Mouse (Mus musculus): ENCODE results near the gene Cep164. TPM values are rescaled to one million over a fixed set of nuclear protein-coding genes. Genes with fewer than 3 reads are reported as not detected.

Gene Cep164
- polyA plus RNA-seq, 1 experiment = 17.9 TPM

DNA sequence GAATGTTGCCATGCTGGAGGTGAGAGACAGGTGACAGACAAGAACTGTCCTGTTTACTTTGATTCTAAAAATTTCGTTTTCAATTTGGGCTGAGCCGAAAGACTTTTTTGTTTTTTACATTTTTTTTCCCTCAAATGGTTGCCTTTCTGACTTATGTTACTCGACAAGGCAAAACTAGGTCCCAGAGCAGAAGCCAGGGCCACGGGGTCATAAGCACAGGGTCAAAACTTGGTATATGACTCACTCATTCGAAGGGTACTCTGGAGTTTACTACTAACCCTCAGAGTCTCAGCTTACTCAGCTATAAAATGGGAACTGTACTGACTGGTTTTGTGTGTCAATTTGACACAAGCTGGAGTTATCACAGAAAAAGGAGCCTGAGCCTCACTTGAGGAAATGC lies 58.9 kb downstream of the Cep164 start:
- Histone ChIP-seq H3K27ac (ENCODE audit: insufficient read depth, low read depth, low read length) (no peak overlapping the region), H3K4me3 (ENCODE audit: insufficient read depth, low read length) (no peak overlapping the region), H3K4me1 (ENCODE audit: control insufficient read depth, insufficient read depth, low read length) (no peaks in the 10 kb centered on the region)
- no peak for TF ChIP-seq POLR2A (IDR thresholded peaks at IDR 0.05; ENCODE audit: borderline replicate concordance, low read depth, low read length)
- no peak for TF ChIP-seq CTCF (IDR thresholded peaks at IDR 0.05; ENCODE audit: low read depth, low read length)

- no peak overlapping the region for H3K4me3 ChIP-seq (ENCODE audit: insufficient read depth, low read length)
- H3K4me1 ChIP-seq (ENCODE audit: control insufficient read depth, insufficient read depth, low read length) = no peaks in the 10 kb centered on the region
- H3K27ac ChIP-seq (ENCODE audit: insufficient read depth, low read depth, low read length) = no peak overlapping the region
- TF ChIP-seq CTCF (IDR thresholded peaks at IDR 0.05; ENCODE audit: low read depth, low read length) = no peak
- no peak for TF ChIP-seq POLR2A (IDR thresholded peaks at IDR 0.05; ENCODE audit: borderline replicate concordance, low read depth, low read length)
These were observed 60.1 kb downstream of the Cep164 start for GRCm38 (mm10) chr9:45768421-45768820.

GRCm38 (mm10) chr9:45767155-45767554 lies 61.3 kb downstream of the Cep164 start:
- Histone ChIP-seq H3K27ac (ENCODE audit: insufficient read depth, low read depth, low read length) (no peak overlapping the region), H3K4me1 (ENCODE audit: control insufficient read depth, insufficient read depth, low read length) (no peaks in the 10 kb centered on the region), H3K4me3 (ENCODE audit: insufficient read depth, low read length) (no peak overlapping the region)
- TF ChIP-seq POLR2A (IDR thresholded peaks at IDR 0.05; ENCODE audit: borderline replicate concordance, low read depth, low read length) = no peak

DNA sequence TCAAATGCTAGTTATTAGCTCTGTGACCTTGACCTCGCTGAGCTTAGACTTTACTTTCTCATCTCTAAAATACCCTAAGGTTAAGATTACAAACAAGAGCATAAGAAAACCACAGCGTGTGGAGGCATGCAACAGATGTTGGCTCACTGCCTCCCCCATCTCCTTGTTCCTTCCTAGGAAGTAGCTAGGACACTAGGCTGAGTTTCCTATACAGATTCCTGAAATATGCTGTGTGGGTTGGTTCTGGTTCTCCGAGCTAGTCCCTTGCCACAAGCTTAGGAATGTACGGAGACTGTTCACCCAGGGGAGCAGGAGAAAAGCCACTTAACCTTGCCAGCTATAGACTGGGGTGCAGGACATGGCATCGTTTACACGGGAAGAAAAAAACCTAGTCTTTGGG lies 62.3 kb downstream of the Cep164 start:
- no peak overlapping the region for H3K4me3 ChIP-seq (ENCODE audit: insufficient read depth, low read length)
- TF ChIP-seq CTCF (IDR thresholded peaks at IDR 0.05; ENCODE audit: low read depth, low read length) (no peak), POLR2A (IDR thresholded peaks at IDR 0.05; ENCODE audit: borderline replicate concordance, low read depth, low read length) (no peak)
- no peak overlapping the region for H3K27ac ChIP-seq (ENCODE audit: insufficient read depth, low read depth, low read length)
- H3K4me1 ChIP-seq (ENCODE audit: control insufficient read depth, insufficient read depth, low read length) = no peaks in the 10 kb centered on the region

- Histone ChIP-seq H3K4me3 (ENCODE audit: insufficient read depth, low read length) (no peak overlapping the region), H3K27ac (ENCODE audit: insufficient read depth, low read depth, low read length) (no peak overlapping the region), H3K4me1 (ENCODE audit: control insufficient read depth, insufficient read depth, low read length) (no peaks in the 10 kb centered on the region)
- TF ChIP-seq CTCF (IDR thresholded peaks at IDR 0.05; ENCODE audit: low read depth, low read length) (peak; percentile 79), POLR2A (IDR thresholded peaks at IDR 0.05; ENCODE audit: borderline replicate concordance, low read depth, low read length) (no peak)
These were observed 73.9 kb downstream of the Cep164 start for GRCm38 (mm10) chr9:45754452-45755091.

DNA sequence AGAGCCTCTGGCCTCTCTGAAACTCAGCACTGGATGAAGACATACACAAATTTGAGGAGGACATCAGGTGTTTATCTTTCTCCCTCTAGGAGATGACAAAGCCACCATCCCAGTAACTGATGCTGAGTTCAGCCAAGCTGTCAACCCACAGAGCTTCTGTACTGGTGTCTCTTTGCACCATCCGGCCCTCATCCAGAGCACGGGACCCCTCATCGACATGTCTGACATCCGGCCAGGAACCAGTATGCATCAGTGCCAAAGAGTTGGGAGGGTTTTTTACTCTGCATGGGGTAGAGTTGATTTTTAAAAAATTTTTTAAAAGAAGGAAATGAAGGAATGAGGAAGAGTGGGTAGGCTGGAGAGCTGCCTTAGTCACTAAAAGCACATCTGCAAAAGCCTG lies 78.6 kb downstream of the Cep164 start:
- Histone ChIP-seq H3K4me3 (ENCODE audit: insufficient read depth, low read length) (no peak overlapping the region), H3K27ac (ENCODE audit: insufficient read depth, low read depth, low read length) (no peak overlapping the region), H3K4me1 (ENCODE audit: control insufficient read depth, insufficient read depth, low read length) (no peaks in the 10 kb centered on the region)
- TF ChIP-seq POLR2A (IDR thresholded peaks at IDR 0.05; ENCODE audit: borderline replicate concordance, low read depth, low read length) = no peak
- TF ChIP-seq CTCF (IDR thresholded peaks at IDR 0.05; ENCODE audit: low read depth, low read length) = no peak

- TF ChIP-seq CTCF (IDR thresholded peaks at IDR 0.05; ENCODE audit: low read depth, low read length) (no peak), POLR2A (IDR thresholded peaks at IDR 0.05; ENCODE audit: borderline replicate concordance, low read depth, low read length) (no peak)
- Histone ChIP-seq H3K4me1 (ENCODE audit: control insufficient read depth, insufficient read depth, low read length) (no peaks in the 10 kb centered on the region), H3K4me3 (ENCODE audit: insufficient read depth, low read length) (no peak overlapping the region), H3K27ac (ENCODE audit: insufficient read depth, low read depth, low read length) (no peak overlapping the region)
These were observed 83.0 kb downstream of the Cep164 start for GRCm38 (mm10) chr9:45745451-45745850.

DNA sequence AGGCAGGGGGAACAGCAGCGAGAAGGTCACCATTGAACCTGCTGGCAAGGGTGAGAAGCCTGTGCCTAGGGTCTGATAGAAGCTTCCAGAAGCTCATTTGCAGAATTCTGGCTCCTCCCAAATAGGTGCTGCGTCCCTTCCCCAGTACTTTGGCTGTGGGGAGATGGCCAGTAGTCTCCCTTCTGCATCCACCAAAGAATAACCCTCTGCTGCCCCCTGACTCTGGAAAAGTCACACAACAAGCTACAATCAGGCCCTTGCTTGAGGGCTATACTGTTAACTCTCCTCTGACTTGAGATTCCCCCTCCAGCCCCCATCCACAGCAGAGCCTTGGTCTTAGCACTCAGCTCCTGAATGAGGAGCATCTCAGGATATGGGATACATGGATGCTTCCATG lies 87.9 kb downstream of the Cep164 start:
- Histone ChIP-seq H3K4me3 (ENCODE audit: insufficient read depth, low read length) (no peak overlapping the region), H3K4me1 (ENCODE audit: control insufficient read depth, insufficient read depth, low read length) (no peaks in the 10 kb centered on the region), H3K27ac (ENCODE audit: insufficient read depth, low read depth, low read length) (no peak overlapping the region)
- TF ChIP-seq CTCF (IDR thresholded peaks at IDR 0.05; ENCODE audit: low read depth, low read length) (no peak), POLR2A (IDR thresholded peaks at IDR 0.05; ENCODE audit: borderline replicate concordance, low read depth, low read length) (no peak)

DNA sequence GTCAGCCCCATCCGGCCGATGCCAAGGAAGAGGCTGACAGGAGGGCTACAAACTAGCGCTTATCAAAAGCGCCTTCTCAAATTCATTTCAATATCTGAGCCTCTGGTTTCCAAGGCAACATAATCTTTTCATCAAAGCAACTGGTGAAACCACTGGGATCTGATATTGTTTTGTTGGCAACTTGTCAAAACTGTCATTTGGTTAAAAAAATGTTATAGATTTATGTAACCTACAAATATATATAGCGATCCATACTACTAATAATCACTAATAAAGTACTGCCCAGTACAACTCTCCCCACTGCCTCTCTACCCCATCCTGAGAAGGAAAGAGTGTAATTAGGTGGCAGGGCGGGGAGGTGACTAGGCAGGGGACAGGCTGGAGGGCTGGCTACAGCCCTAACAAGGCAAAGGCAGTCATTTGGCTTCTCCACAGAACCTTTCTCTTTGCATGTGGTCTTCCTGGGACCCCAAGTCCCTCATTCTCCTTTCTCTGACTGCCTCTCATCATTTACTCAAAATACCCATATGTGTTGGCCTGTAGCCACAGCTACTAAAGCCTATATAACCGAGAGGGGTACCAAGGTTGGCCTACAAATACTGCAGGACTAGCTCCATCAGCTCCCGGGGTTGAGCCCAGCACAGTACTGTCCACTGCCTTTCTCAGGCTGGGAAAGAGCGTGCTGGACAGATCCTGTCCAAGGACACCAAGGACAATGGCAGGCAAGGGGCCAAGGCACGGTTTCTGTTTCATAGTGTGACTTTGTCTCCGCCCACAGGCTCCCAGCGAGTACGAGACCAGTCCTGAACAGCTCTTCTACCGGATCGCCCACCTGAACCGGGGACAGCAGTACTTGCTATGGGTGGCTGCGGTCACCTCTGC lies 88.5 kb downstream of the Cep164 start:
- TF ChIP-seq POLR2A (IDR thresholded peaks at IDR 0.05; ENCODE audit: borderline replicate concordance, low read depth, low read length) (no peak), CTCF (IDR thresholded peaks at IDR 0.05; ENCODE audit: low read depth, low read length) (no peak)
- no peaks in the 10 kb centered on the region for H3K4me1 ChIP-seq (ENCODE audit: control insufficient read depth, insufficient read depth, low read length)
- H3K4me3 ChIP-seq (ENCODE audit: insufficient read depth, low read length) = no peak overlapping the region
- no peak overlapping the region for H3K27ac ChIP-seq (ENCODE audit: insufficient read depth, low read depth, low read length)

DNA sequence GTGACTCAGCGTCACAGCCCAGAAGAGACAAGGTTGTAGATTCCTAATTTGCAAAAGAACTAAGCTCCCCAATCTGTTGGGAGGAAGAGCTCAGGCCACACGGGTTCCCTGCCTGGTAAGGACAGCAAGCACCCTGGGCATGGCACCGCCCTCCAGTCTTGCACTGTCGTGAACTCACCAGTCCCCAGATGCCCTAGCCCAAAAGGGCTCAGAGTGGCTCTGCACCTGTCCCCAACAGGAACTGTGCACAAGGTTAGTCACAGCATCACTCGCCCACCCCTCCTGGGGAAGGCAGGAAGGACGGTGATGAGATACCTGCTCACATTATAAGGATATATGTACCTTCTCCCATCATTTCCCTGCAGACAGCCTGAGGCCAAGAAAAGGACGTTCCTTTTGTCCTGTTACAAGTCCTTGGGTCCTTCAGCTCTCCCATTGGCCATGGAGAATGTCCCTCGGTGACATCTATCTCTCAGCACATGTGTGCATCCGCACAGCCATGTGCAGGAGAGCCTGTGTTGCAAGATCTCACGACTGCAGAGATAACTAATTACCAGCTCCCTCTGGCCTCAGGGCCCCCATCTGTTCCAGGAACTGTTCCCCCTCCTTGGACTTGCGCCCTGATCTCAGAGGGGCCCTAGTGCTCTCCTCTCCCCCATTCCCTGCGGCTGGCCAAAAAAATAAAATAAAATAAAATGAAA lies 89.3 kb downstream of the Cep164 start:
- no peak overlapping the region for H3K27ac ChIP-seq (ENCODE audit: insufficient read depth, low read depth, low read length)
- no peak for TF ChIP-seq POLR2A (IDR thresholded peaks at IDR 0.05; ENCODE audit: borderline replicate concordance, low read depth, low read length)
- no peak for TF ChIP-seq CTCF (IDR thresholded peaks at IDR 0.05; ENCODE audit: low read depth, low read length)

More for the DNA sequence above, 89.3 kb downstream of the Cep164 start:
- no peak overlapping the region for H3K4me3 ChIP-seq (ENCODE audit: insufficient read depth, low read length)
- H3K4me1 ChIP-seq (ENCODE audit: control insufficient read depth, insufficient read depth, low read length) = no peaks in the 10 kb centered on the region

All from bone marrow macrophage, adult 2 months (primary cell).